Mouse (Mus musculus): Measurements from ENCODE around the gene Slc25a45. TPM values are rescaled to one million over a fixed set of nuclear protein-coding genes. Genes with fewer than 3 reads are reported as not detected.

The Slc25a45 gene
- polyA plus RNA-seq, 1 experiment from 2014 or later = 9.1 TPM

- WGBS (ENCODE audit: insufficient replicate concordance) = 67% methylated on average over 18 of the region's 18 CpGs
- Histone ChIP-seq H3K4me2 (ENCODE audit: low read depth, low read length) (no peak overlapping the region), H3K4me1 (ENCODE audit: insufficient read depth) (peaks cover 45% of the 10 kb centered on the region), H3K27me3 (ENCODE audit: insufficient read depth, low read length) (no peaks in the 10 kb centered on the region), H3K9me3 (ENCODE audit: low read length) (no peaks in the 10 kb centered on the region), H3K4me3 (ENCODE audit: low read depth, low read length) (no peak overlapping the region), H3K9ac (replicated peaks) (0 out of 2 replicates have a peak overlapping the region, but pooled peaks have one; percentile 39), H3K36me3 (replicated peaks; ENCODE audit: insufficient read depth, low read length) (peaks cover 5% of the 10 kb centered on the region; the same call in 1 of the 2 replicates), H3K27ac (ENCODE audit: low read depth) (peak overlapping the region; percentile 100)
- TF ChIP-seq EP300 (IDR thresholded peaks at IDR 0.05; ENCODE audit: low read depth) (no peak), CTCF (IDR thresholded peaks at IDR 0.05; ENCODE audit: low read depth) (no peak)
- DNase-seq = peak; percentile 52
- no peak for ATAC-seq
Observed at GRCm38 (mm10) chr19:5840086-5840889, 37.3 kb upstream of the Slc25a45 start.

- Histone ChIP-seq H3K4me1 (ENCODE audit: insufficient read depth) (peaks cover 45% of the 10 kb centered on the region), H3K9me3 (ENCODE audit: low read length) (no peaks in the 10 kb centered on the region), H3K9ac (replicated peaks) (peak overlapping the region; percentile 39), H3K27me3 (ENCODE audit: insufficient read depth, low read length) (no peaks in the 10 kb centered on the region), H3K27ac (ENCODE audit: low read depth) (peak overlapping the region; percentile 100), H3K4me3 (ENCODE audit: low read depth, low read length) (peak overlapping the region; percentile 58; the same call in 1 of the 2 replicates), H3K36me3 (replicated peaks; ENCODE audit: insufficient read depth, low read length) (peaks cover 5% of the 10 kb centered on the region; the same call in 1 of the 2 replicates), H3K4me2 (ENCODE audit: low read depth, low read length) (peak overlapping the region; percentile 84)
- DNase-seq (no peak), ATAC-seq (no peak)
- WGBS (ENCODE audit: insufficient replicate concordance) = 82% methylated on average over 9 of the region's 9 CpGs
- TF ChIP-seq CTCF (IDR thresholded peaks at IDR 0.05; ENCODE audit: low read depth) (no peak), EP300 (IDR thresholded peaks at IDR 0.05; ENCODE audit: low read depth) (no peak)
Observed at GRCm38 (mm10) chr19:5840890-5841388, 36.7 kb upstream of the Slc25a45 start.

- peak overlapping the region; percentile 58 for H3K4me3 ChIP-seq (ENCODE audit: low read depth, low read length)
- H3K36me3 ChIP-seq (replicated peaks; ENCODE audit: insufficient read depth, low read length) = peaks cover 5% of the 10 kb centered on the region; the same call in 1 of the 2 replicates
- peaks cover 47% of the 10 kb centered on the region for H3K4me1 ChIP-seq (ENCODE audit: insufficient read depth)
- H3K27me3 ChIP-seq (ENCODE audit: insufficient read depth, low read length) = no peaks in the 10 kb centered on the region
- H3K9me3 ChIP-seq (ENCODE audit: low read length) = no peaks in the 10 kb centered on the region
- DNase-seq = no peak
- H3K27ac ChIP-seq (ENCODE audit: low read depth) = peak overlapping the region; percentile 100
- peak overlapping the region; percentile 39 for H3K9ac ChIP-seq (replicated peaks)
- WGBS (ENCODE audit: insufficient replicate concordance) = 49% methylated on average over 4 of the region's 4 CpGs
- TF ChIP-seq CTCF (IDR thresholded peaks at IDR 0.05; ENCODE audit: low read depth) (no peak), EP300 (IDR thresholded peaks at IDR 0.05; ENCODE audit: low read depth) (peak; percentile 42; the same call in 1 of the 2 replicates)
- H3K4me2 ChIP-seq (ENCODE audit: low read depth, low read length) = peak overlapping the region; percentile 84
- ATAC-seq = 0 out of 2 replicates have a peak, but pooled peaks have one; percentile 3
Observed at GRCm38 (mm10) chr19:5841389-5841946, 36.1 kb upstream of the Slc25a45 start.

GRCm38 (mm10) chr19:5841999-5842784, 35.4 kb upstream of the Slc25a45 start:
- peak overlapping the region; percentile 88 for H3K9ac ChIP-seq (replicated peaks)
- H3K4me2 ChIP-seq (ENCODE audit: low read depth, low read length) = peak overlapping the region; percentile 84
- H3K4me1 ChIP-seq (ENCODE audit: insufficient read depth) = peaks cover 51% of the 10 kb centered on the region
- TF ChIP-seq CTCF (IDR thresholded peaks at IDR 0.05; ENCODE audit: low read depth) (no peak), EP300 (IDR thresholded peaks at IDR 0.05; ENCODE audit: low read depth) (0 out of 2 replicates have a peak, but pooled peaks have one; percentile 24)
- DNase-seq (no peak), ATAC-seq (no peak)
- WGBS (ENCODE audit: insufficient replicate concordance) = 51% methylated on average over 5 of the region's 5 CpGs
- H3K27ac ChIP-seq (ENCODE audit: low read depth) = peak overlapping the region; percentile 100
- no peaks in the 10 kb centered on the region for H3K9me3 ChIP-seq (ENCODE audit: low read length)
- no peaks in the 10 kb centered on the region for H3K27me3 ChIP-seq (ENCODE audit: insufficient read depth, low read length)
- peaks cover 5% of the 10 kb centered on the region; the same call in 1 of the 2 replicates for H3K36me3 ChIP-seq (replicated peaks; ENCODE audit: insufficient read depth, low read length)
- peak overlapping the region; percentile 58 for H3K4me3 ChIP-seq (ENCODE audit: low read depth, low read length)

GRCm38 (mm10) chr19:5842785-5843730, 34.5 kb upstream of the Slc25a45 start:
- WGBS (ENCODE audit: insufficient replicate concordance) = 38% methylated on average over 9 of the region's 9 CpGs
- H3K27me3 ChIP-seq (ENCODE audit: insufficient read depth, low read length) = no peaks in the 10 kb centered on the region
- no peaks in the 10 kb centered on the region for H3K9me3 ChIP-seq (ENCODE audit: low read length)
- ATAC-seq (no peak), DNase-seq (peak; percentile 66)
- peak overlapping the region; percentile 88 for H3K9ac ChIP-seq (replicated peaks)
- peaks cover 5% of the 10 kb centered on the region; the same call in 1 of the 2 replicates for H3K36me3 ChIP-seq (replicated peaks; ENCODE audit: insufficient read depth, low read length)
- no peak for TF ChIP-seq CTCF (IDR thresholded peaks at IDR 0.05; ENCODE audit: low read depth)
- TF ChIP-seq EP300 (IDR thresholded peaks at IDR 0.05; ENCODE audit: low read depth) = no peak; the same call in 1 of the 2 replicates
- peak overlapping the region; percentile 58 for H3K4me3 ChIP-seq (ENCODE audit: low read depth, low read length)
- H3K4me2 ChIP-seq (ENCODE audit: low read depth, low read length) = peak overlapping the region; percentile 84
- H3K4me1 ChIP-seq (ENCODE audit: insufficient read depth) = peaks cover 60% of the 10 kb centered on the region
- H3K27ac ChIP-seq (ENCODE audit: low read depth) = peak overlapping the region; percentile 100

Measured in liver, postnatal 0 days (tissue).